Comparison of ENCODE assay signal across 9 mouse cellular contexts in the genomic region with DNA sequence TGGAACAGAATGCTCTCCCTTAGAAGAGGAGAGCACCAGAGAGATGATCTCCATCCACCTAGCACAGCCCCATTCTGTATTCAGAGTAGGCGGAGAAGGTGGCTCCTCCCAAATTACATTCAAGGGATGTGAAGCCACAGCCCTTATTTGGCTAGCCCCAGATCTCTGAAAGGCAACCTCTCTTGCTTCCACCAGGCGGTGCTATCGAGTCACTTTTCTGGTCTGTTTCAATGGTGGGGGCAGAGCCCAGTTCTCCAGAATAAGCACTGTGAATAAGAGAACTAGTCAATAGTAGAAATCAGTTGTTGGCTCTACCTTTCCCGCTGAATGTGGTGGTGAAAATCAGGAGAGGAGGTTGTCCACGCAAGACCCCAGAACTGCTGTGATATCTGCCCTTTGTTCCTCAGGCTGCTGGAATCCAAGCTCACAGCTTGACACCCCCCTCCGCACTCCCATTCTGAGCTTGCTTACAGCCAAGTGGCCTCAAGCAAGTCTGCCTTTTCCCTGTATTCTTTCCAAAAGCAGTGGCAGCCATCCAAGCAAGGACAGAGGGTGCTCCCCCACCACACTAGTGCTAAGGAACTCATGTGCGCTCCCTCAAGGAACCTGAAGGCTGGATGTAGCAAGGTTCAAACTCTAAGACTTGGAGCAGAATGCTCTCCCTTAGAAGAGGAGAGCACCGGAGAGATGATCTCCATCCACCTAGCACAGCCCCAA. TPM values are rescaled to one million over a fixed set of nuclear protein-coding genes. Genes with fewer than 3 reads are reported as not detected.
DNase-seq lines count a peak whose midpoint lies in the region; TF ChIP-seq lines count a peak whose summit lies in the region.
"Had no signal": no experiment of that assay in that cellular context is flagged by ENCODE, and none has a peak within 500 bp of the region (broad histone marks: within the 10 kb centered on the region; RNA-seq: fewer than 3 reads in every experiment).

No protein-coding gene starts in this region.

- H3K4me3 ChIP-seq in small intestine, adult 2 months (ENCODE audit: low read depth, low read length) = no peak overlapping the region

- H3K27ac ChIP-seq in small intestine, adult 2 months (ENCODE audit: insufficient read depth, low read depth, low read length) = no peak overlapping the region

- intact Hi-C loops in gastrocnemius, postnatal 14 days (cut with DNase I; ENCODE audit: low total_unique reads) = no loop called here
- intact Hi-C loops in left cerebral cortex, postnatal 36 days (cut with DNase I) = loop anchor here (1.0 kb wide), 1 partner anchor 82 kb away; no protein-coding TSS in a partner anchor

- 46% methylated on average over 8 of the region's 8 CpGs for WGBS in small intestine, adult 2 months

- TF ChIP-seq CTCF in small intestine, adult 2 months (IDR thresholded peaks at IDR 0.05; ENCODE audit: extremely low read depth, insufficient read length, insufficient replicate concordance, low read depth, low read length) = peak; percentile 53; the same call in 1 of the 2 replicates

- no peaks in the 10 kb centered on the region for H3K27me3 ChIP-seq in small intestine, adult 2 months (ENCODE audit: control insufficient read depth, insufficient read depth, low read length)

- TF ChIP-seq POLR2A in small intestine, adult 2 months (IDR thresholded peaks at IDR 0.05; ENCODE audit: low read depth, low read length) = no peak

- H3K36me3 ChIP-seq in small intestine, adult 2 months (ENCODE audit: control insufficient read depth, insufficient read depth, low read length) = no peaks in the 10 kb centered on the region

- DNase-seq in gastrocnemius, postnatal 10 days = peak; percentile 17
- no peak for DNase-seq in gastrocnemius, postnatal 14 days
- DNase-seq in ovary, postnatal 36 days (ENCODE audit: low spot score) = peak; percentile 15
- no peak for DNase-seq in ovary, postnatal 10 days (ENCODE audit: low spot score)
- peak; percentile 14 for DNase-seq in c-Kit-positive CD71-positive TER-119-positive erythroid progenitor cells, embryonic 14.5 days (ENCODE audit: low spot score)
- peak; percentile 29 to 42 for DNase-seq in left cerebral cortex, postnatal 36 days (ENCODE audit: low spot score in 2 of 2)
- no peak for DNase-seq in urinary bladder, adult 18-20 months (ENCODE audit: low spot score in 2 of 2)

- H3K4me1 ChIP-seq in small intestine, adult 2 months (ENCODE audit: control insufficient read depth, insufficient read depth, insufficient read length, low read length) = peaks cover 2% of the 10 kb centered on the region; the same call in 1 of the 2 replicates

RNA-seq across cellular contexts. Expression of gene Krt14, which starts 7.1 kb away (rescaled TPM):
- total RNA-seq in gastrocnemius, postnatal 10 days (2021) = not detected
- not detected for total RNA-seq in gastrocnemius, postnatal 14 days (2021)
- total RNA-seq in left cerebral cortex, postnatal 36 days (2021) = not detected
- 0.27 TPM in 1 of 2 replicates, not detected in the other for polyA plus RNA-seq in small intestine, adult 2 months (2012; rRNA removed)
- total RNA-seq: layer of hippocampus, adult 8-10 months had no signal

RNA-seq across cellular contexts. Expression of gene Krt9, which starts 7.2 kb away (rescaled TPM):
- total RNA-seq in gastrocnemius, postnatal 10 days (2021) = not detected
- not detected for total RNA-seq in gastrocnemius, postnatal 14 days (2021)
- total RNA-seq in left cerebral cortex, postnatal 36 days (2021) = 1 to 10 TPM; 2.0 to 4.0 TPM
- not detected in 2 replicates for polyA plus RNA-seq in small intestine, adult 2 months (2012; rRNA removed)

RNA-seq across cellular contexts. Expression of gene Krt16, which starts 48.4 kb away (rescaled TPM):
- not detected for total RNA-seq in gastrocnemius, postnatal 10 days (2021)
- total RNA-seq in gastrocnemius, postnatal 14 days (2021) = not detected
- not detected for total RNA-seq in left cerebral cortex, postnatal 36 days (2021)
- 0.08 TPM in 1 of 2 replicates, not detected in the other for polyA plus RNA-seq in small intestine, adult 2 months (2012; rRNA removed)
- total RNA-seq: layer of hippocampus, adult 8-10 months had no signal

RNA-seq across cellular contexts. Expression of gene Krt19, which starts 51.8 kb away (rescaled TPM):
- total RNA-seq in gastrocnemius, postnatal 10 days (2021) = 1 to 10 TPM in 1 of 2 experiments, under 1 TPM in 1; 0.45 to 1.4 TPM
- under 1 TPM; 0.38 to 0.51 TPM for total RNA-seq in gastrocnemius, postnatal 14 days (2021)
- not detected for total RNA-seq in left cerebral cortex, postnatal 36 days (2021)
- polyA plus RNA-seq in small intestine, adult 2 months (2012; rRNA removed) = 1,218 and 2,324 TPM in 2 replicates

Comparison
In these comparisons a context has a peak if more than half of its experiments do, and no peak if none do; other contexts are left out.
1. DNase-seq: peak in gastrocnemius, postnatal 10 days (single experiment), ovary, postnatal 36 days (single experiment), c-Kit-positive CD71-positive TER-119-positive erythroid progenitor cells, embryonic 14.5 days (single experiment) and left cerebral cortex, postnatal 36 days (2 of 2); none in gastrocnemius, postnatal 14 days (single experiment), ovary, postnatal 10 days (single experiment) and urinary bladder, adult 18-20 months (0 of 2).